Mouse (Mus musculus) limb, embryonic 11.5 days (tissue): ENCODE measurements around the gene Fuca1. TPM values are rescaled to one million over a fixed set of nuclear protein-coding genes. Genes with fewer than 3 reads are reported as not detected.

Experiments
- ATAC-seq: fragments of 200-750 bp; cut with Nextera tagmentation; 2 replicates; pipeline ENCODE4 v1.8.0; 2017; ENCODE audit warnings: low read depth; ENCODE audit not compliant: insufficient number of reproducible peaks, low FRiP score, low TSS enrichment
- DNase-seq: peaks from one replicate; pipeline ENCODE4 v3.0.0-alpha.2; 2015; ENCODE audit warnings: low spot score
- H3K27ac ChIP-seq: fragments of 300-500 bp; sonication (generic); replicated peaks from 2 replicates; pipeline ENCODE4 v1.5.1; 2014; ENCODE audit warnings: low read depth, mild to moderate bottlenecking, low read length
- H3K27me3 ChIP-seq: fragments of 300-500 bp; sonication (generic); 2 replicates; pipeline ENCODE4 v1.6.1; 2014; ENCODE audit warnings: mild to moderate bottlenecking, low read length, mixed read lengths; ENCODE audit not compliant: control insufficient read depth, insufficient read depth
- H3K36me3 ChIP-seq: fragments of 300-500 bp; sonication (generic); 2 replicates; pipeline ENCODE4 v1.6.1; 2014; ENCODE audit warnings: mild to moderate bottlenecking, low read length, moderate library complexity, mixed read lengths; ENCODE audit not compliant: control insufficient read depth, insufficient read depth
- H3K4me1 ChIP-seq: fragments of 300-500 bp; sonication (generic); 2 replicates; pipeline ENCODE4 v1.6.1; 2014; ENCODE audit warnings: low read length, mixed read lengths; ENCODE audit not compliant: control insufficient read depth, insufficient read depth
- H3K4me2 ChIP-seq: fragments of 300-500 bp; sonication (generic); 2 replicates; pipeline ENCODE4 v1.6.1; 2014; ENCODE audit warnings: low read depth, mild to moderate bottlenecking, moderate library complexity; ENCODE audit not compliant: severe bottlenecking
- H3K4me3 ChIP-seq: fragments of 300-500 bp; sonication (generic); 2 replicates; pipeline ENCODE4 v1.5.1; 2014; ENCODE audit warnings: low read depth, low read length
- H3K9ac ChIP-seq: fragments of 300-500 bp; sonication (generic); 2 replicates; pipeline ENCODE4 v1.6.1; 2014; ENCODE audit warnings: mild to moderate bottlenecking, low read length
- H3K9me3 ChIP-seq: fragments of 300-500 bp; sonication (generic); 2 replicates; pipeline ENCODE4 v1.6.1; 2016; ENCODE audit warnings: low read length; ENCODE audit not compliant: control insufficient read depth
- WGBS: fragments of 180-500 bp; shearing (Covaris S2); extraction: QIAGEN DNeasy Blood & Tissue Kit; methylation state at CpG from one replicate; pipeline ENCODE4 v1.1.7; 2014; 5-methylcytosine and 5-hydroxymethylcytosine counted together
- polyA plus RNA-seq: library from polyadenylated mRNA; unstranded; fragments of >200 nt; fragmentation: Nextera tagmentation; extraction: Ambion mirVana; gene quantifications from 2 replicates; pipeline ENCODE4 v1.2.1, GENCODE M21; 2014

The Fuca1 gene
- polyA plus RNA-seq, 1 experiment from 2014 or later: 40.1 TPM

DNA sequence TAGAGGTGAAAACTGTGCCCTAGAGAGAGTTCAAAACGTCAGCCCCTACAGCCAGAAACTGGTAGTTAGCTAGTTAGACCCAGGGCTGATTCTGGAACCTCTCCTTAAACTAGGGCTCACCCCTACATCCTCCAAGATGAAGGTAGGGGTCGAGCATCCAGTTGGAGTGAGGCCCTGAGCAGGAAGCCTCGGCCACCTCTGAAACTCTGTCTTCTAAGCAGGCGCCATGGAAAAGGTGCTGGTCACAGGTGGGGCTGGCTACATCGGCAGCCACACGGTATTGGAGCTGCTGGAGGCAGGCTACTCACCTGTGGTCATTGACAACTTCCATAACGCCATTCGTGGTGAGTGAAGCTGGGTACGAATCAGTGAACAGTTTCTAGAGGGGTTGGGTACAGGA, 44.6 kb downstream of the Fuca1 start:
- ATAC-seq (no peak), DNase-seq (no peak)
- no peak overlapping the region for H3K9ac ChIP-seq
- 84% methylated on average over 9 of the region's 9 CpGs for WGBS
- H3K9me3 ChIP-seq: no peaks in the 10 kb centered on the region
- H3K4me1 ChIP-seq: peaks cover 9% of the 10 kb centered on the region
- no peak overlapping the region for H3K4me3 ChIP-seq
- no peaks in the 10 kb centered on the region for H3K27me3 ChIP-seq
- no peak overlapping the region for H3K27ac ChIP-seq
- H3K36me3 ChIP-seq: peaks cover 18% of the 10 kb centered on the region
- peak overlapping the region; percentile 94; the same call in 1 of the 2 replicates for H3K4me2 ChIP-seq

DNA sequence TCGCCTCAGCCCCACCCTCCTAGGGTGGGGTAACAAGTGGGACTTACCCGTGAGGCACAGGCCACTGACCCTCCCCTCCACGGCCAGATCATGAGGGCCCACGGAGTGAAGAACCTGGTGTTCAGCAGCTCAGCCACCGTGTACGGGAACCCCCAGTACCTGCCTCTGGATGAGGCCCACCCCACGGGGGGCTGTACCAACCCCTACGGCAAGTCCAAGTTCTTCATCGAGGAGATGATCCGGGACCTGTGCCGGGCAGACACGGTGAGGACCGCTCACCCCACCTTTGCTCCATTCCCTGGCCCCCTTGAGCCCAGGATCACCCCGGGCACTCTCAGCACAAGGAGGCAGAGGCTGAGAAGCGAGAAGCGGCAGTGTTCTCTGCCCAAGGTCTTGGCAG, 45.7 kb downstream of the Fuca1 start:
- WGBS: 89% methylated on average over 16 of the region's 16 CpGs
- H3K9me3 ChIP-seq: no peaks in the 10 kb centered on the region
- H3K27ac ChIP-seq: no peak overlapping the region
- DNase-seq (no peak), ATAC-seq (no peak)
- peaks cover 10% of the 10 kb centered on the region for H3K4me1 ChIP-seq
- H3K27me3 ChIP-seq: no peaks in the 10 kb centered on the region
- no peak overlapping the region for H3K9ac ChIP-seq
- no peak overlapping the region for H3K4me2 ChIP-seq
- H3K36me3 ChIP-seq: peaks cover 18% of the 10 kb centered on the region
- no peak overlapping the region for H3K4me3 ChIP-seq

DNA sequence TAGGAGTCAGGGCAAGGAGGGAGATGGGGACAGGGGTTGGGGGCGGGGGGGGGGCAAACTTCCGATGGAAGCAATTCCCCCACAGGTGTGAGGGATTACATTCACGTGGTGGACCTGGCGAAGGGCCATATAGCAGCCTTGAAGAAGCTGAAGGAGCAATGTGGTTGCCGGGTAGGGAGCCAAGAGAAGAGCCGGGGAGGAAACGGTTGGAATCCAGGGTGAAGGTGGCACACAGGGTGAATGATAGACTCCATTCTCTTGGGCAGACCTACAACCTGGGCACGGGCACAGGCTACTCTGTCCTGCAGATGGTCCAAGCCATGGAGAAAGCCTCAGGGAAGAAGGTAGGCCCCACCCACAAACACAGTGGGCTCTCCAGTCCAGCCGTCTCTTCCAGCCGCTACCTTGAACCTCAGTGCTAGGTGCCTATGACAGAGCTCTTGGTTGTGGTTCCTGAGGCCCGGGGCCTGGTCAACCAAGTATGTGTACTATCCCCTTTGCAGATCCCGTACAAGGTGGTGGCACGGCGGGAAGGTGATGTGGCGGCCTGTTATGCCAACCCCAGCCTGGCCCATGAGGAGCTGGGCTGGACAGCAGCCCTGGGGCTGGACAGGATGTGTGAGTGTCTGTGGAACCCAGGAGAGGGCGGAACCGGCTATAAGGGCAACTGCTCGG, 46.7 kb downstream of the Fuca1 start:
- H3K4me1 ChIP-seq: peaks cover 17% of the 10 kb centered on the region
- peaks cover 18% of the 10 kb centered on the region for H3K36me3 ChIP-seq
- no peak overlapping the region for H3K27ac ChIP-seq
- H3K27me3 ChIP-seq: no peaks in the 10 kb centered on the region
- H3K9ac ChIP-seq: no peak overlapping the region
- H3K9me3 ChIP-seq: no peaks in the 10 kb centered on the region
- H3K4me2 ChIP-seq: no peak overlapping the region
- DNase-seq (no peak), ATAC-seq (no peak)
- no peak overlapping the region for H3K4me3 ChIP-seq
- 91% methylated on average over 18 of the region's 18 CpGs for WGBS

DNA sequence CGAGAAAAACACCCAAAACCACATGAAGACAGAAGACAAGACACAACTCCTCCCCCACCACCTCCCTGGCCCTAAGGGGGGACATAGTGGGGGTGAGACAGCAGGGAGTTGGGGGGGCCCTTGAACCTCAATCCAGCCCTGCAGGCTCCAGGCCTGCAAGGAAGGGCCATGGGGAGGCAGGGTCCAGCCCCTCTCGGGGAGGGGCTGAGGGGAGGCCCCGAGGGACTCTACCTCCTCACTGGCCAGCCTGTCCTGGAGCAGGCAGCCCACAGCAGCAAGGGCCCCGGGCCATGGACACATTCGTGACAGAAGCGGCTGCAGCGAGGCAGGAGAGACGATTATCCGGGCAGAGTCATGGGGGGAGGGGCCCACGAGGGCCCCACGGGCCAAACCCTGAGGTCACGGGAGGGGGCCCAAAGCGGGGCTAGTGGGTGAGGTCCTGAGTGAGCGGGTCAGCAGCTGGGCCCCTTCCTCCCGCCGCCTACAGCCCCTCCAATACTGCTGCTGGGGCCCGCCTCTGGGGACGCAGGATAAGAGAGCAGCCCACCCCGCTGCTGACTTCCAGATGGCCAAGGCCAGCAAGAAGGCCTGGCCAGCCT, 47.8 kb downstream of the Fuca1 start:
- WGBS: 69% methylated on average over 19 of the region's 19 CpGs
- Histone ChIP-seq H3K9me3 (no peaks in the 10 kb centered on the region), H3K36me3 (peaks cover 18% of the 10 kb centered on the region), H3K4me1 (peaks cover 17% of the 10 kb centered on the region), H3K27ac (no peak overlapping the region), H3K4me3 (no peak overlapping the region), H3K9ac (no peak overlapping the region), H3K4me2 (no peak overlapping the region), H3K27me3 (no peaks in the 10 kb centered on the region)
- ATAC-seq (no peak), DNase-seq (no peak)

DNA sequence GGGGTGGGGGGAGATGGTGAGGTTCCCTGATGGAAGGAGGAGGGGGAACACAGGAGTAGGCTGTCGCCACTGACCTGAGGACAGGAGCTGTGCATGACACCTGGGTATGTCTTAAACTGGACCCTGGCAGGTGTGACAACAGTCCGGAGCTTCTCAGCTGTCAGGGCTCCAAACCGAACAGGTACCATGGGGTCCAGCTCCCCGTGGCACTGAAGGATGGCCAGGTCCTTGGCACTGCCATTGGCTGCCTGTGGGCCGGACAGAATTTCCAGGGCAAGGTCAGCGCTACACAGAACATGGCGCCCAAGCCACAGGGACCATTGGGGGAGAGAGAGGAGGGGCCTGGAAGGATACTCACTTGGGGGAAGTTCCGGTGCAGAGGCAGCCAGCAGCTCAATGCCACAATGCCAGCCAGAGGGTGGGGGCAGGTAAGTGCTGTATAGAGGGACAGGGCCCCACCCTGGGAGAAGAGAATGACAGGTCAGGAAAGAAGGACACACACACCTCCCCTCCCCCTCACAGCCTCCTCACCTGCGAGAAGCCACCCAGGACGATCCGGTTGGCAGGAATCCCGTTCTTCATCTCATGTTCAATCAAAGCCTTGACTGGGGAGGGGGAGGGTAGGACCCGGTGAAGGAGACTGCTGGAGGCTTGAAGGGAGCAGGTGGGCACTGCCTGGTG, 48.7 kb downstream of the Fuca1 start:
- ATAC-seq (no peak), DNase-seq (no peak)
- no peak overlapping the region for H3K27ac ChIP-seq
- H3K4me2 ChIP-seq: no peak overlapping the region
- H3K36me3 ChIP-seq: peaks cover 18% of the 10 kb centered on the region
- peaks cover 15% of the 10 kb centered on the region for H3K4me1 ChIP-seq
- H3K4me3 ChIP-seq: no peak overlapping the region
- no peaks in the 10 kb centered on the region for H3K27me3 ChIP-seq
- H3K9me3 ChIP-seq: no peaks in the 10 kb centered on the region
- H3K9ac ChIP-seq: no peak overlapping the region
- 89% methylated on average over 13 of the region's 13 CpGs for WGBS

DNA sequence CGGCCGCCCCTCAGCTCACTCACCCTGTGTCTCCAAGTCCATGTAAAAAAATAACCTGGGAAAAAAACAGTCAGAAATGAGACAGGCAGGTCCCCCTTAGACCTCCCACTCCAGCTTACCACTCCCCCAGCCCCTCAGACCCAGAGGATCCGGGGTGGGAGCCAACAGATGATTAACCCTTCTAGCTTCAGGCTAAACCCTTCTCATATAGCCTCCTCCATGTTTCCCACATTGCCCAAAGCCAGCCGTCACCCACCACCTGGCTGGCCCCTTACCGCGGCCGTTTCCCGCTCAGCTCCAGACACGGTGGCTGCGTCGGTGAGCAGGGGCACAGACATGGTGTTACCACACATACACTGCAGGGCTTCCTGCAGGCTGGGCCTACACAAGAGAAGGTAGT, 50.0 kb downstream of the Fuca1 start:
- no peak overlapping the region for H3K27ac ChIP-seq

DNA sequence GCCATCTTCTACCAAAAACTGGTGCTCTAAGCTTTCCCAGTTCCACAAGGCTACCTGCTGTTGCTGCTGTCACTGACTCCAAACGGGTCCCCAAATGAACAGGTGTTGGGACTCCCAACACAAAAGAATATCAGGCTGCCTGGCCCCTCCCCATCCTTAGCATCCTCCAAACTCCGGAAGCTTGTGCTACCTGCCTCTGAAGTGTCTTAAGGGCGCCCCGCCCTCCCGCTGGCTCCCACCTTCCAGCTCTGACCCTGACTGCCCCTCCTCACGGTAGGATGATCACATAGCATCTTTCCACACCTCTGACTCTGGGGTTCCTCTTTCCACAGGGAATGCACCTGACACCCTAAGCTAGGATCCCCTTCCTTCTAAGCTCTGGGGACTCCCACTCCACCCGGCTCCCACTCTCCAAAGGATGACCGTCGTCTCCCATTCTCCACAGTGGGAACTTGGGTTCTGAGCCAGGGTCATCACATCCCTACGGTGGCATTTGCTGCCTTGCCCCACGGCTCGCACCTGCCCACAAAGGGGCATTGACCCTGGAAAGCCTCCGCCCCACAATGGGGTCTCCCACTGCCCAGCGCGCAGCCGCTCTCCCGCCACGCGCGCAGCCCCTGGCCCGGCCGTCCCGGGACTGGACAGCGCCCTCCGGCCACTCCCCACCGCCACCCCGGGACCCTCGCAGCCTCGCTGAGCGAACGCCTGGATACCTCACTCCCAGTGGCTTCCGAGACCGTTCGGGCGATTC, 51.4 kb downstream of the Fuca1 start:
- H3K4me1 ChIP-seq: peaks cover 8% of the 10 kb centered on the region
- H3K27me3 ChIP-seq: no peaks in the 10 kb centered on the region
- ATAC-seq: peak; percentile 65
- peak overlapping the region; percentile 90 for H3K4me2 ChIP-seq
- H3K36me3 ChIP-seq: peaks cover 24% of the 10 kb centered on the region
- no peaks in the 10 kb centered on the region for H3K9me3 ChIP-seq
- peak overlapping the region; percentile 68 for H3K9ac ChIP-seq
- WGBS: under 1% methylated on average over 35 of the region's 35 CpGs
- H3K27ac ChIP-seq: no peak overlapping the region
- peak overlapping the region; percentile 75 for H3K4me3 ChIP-seq
- no peak for DNase-seq

More for the DNA sequence above, 50.0 kb downstream of the Fuca1 start:
- no peak for ATAC-seq
- no peak for DNase-seq
- Histone ChIP-seq H3K9me3 (no peaks in the 10 kb centered on the region), H3K9ac (no peak overlapping the region), H3K36me3 (peaks cover 22% of the 10 kb centered on the region), H3K27me3 (no peaks in the 10 kb centered on the region), H3K4me2 (no peak overlapping the region), H3K4me1 (peaks cover 8% of the 10 kb centered on the region), H3K4me3 (no peak overlapping the region)
- WGBS: 91% methylated on average over 11 of the region's 11 CpGs

DNA sequence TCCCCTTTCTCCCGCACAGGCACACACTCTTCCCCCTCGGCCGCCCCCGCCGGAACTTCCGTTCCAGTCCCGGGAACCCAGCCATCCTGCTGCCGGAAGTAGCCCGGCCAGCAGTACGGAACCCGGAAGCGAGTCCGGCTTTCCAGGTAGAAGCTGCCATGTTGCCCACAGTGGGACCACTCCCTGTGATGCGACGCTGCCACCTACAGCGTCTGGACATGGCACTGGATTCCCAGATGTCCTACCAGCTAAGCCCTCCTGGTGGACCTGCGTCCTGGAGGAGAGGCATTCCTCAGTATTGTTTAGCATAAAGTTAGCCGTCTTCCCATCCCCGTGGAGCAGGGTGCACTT, 52.0 kb downstream of the Fuca1 start, which contains the start of gene Lypla2:
Lypla2 (minus strand) TSS at position 71 of the 351 bp plus-strand sequence.
- Histone ChIP-seq H3K36me3 (peaks cover 21% of the 10 kb centered on the region), H3K27me3 (no peaks in the 10 kb centered on the region), H3K9me3 (no peaks in the 10 kb centered on the region), H3K9ac (peak within 1 kb of the TSS; percentile 68), H3K4me2 (peak within 1 kb of the TSS; percentile 90), H3K27ac (no peak within 1 kb of the TSS), H3K4me1 (peaks cover 8% of the 10 kb centered on the region), H3K4me3 (peak within 1 kb of the TSS; percentile 75)
- WGBS: 1% methylated on average over 19 of the region's 19 CpGs
- ATAC-seq (peak; percentile 69), DNase-seq (peak; percentile 85)
